Mouse (Mus musculus): ENCODE results near the gene Nek11. TPM values are rescaled to one million over a fixed set of nuclear protein-coding genes. Genes with fewer than 3 reads are reported as not detected.
"Not testable (repeated sequence)": the region's sequence is repeated elsewhere in the genome, so short reads cannot be mapped to it uniquely, and the experiment has no call there.

Nek11 gene
- polyA plus RNA-seq, 1 experiment from 2014 or later = not detected

DNA sequence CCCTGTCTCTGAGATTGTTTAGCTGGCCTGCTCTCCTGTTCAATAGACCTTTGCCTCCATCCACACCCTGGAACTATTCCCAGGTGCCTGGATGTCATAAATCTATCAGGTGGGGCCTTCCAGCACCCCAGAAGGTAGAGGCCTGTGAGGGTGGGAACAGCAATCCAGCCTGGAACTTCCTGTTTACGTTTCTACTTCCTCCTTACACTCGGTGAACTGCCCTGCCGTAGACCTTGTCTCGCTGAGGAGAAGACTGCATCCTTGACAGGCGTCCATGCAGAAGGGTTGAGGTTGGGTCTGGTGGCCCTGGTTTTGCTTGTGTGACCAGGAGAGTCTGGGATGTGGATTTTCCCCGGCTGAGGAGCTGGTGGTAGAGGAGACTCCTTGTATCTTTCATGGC, 256.1 kb downstream of the Nek11 start:
- Histone ChIP-seq H3K9ac (replicated peaks) (no peak overlapping the region), H3K36me3 (replicated peaks; ENCODE audit: insufficient read depth, low read length) (no peaks in the 10 kb centered on the region), H3K9me3 (ENCODE audit: low read length) (no peaks in the 10 kb centered on the region), H3K4me1 (ENCODE audit: insufficient read depth) (no peaks in the 10 kb centered on the region), H3K4me2 (ENCODE audit: low read depth, low read length) (no peak overlapping the region), H3K4me3 (ENCODE audit: low read depth, low read length) (no peak overlapping the region), H3K27ac (ENCODE audit: low read depth) (no peak overlapping the region), H3K27me3 (ENCODE audit: insufficient read depth, low read length) (no peaks in the 10 kb centered on the region)
- DNase-seq (peak; percentile 10), ATAC-seq (no peak)
- WGBS (ENCODE audit: insufficient replicate concordance) = 44% methylated on average over 6 of the region's 6 CpGs
- no peak for TF ChIP-seq EP300 (IDR thresholded peaks at IDR 0.05; ENCODE audit: low read depth)
- no peak for TF ChIP-seq CTCF (IDR thresholded peaks at IDR 0.05; ENCODE audit: low read depth)

DNA sequence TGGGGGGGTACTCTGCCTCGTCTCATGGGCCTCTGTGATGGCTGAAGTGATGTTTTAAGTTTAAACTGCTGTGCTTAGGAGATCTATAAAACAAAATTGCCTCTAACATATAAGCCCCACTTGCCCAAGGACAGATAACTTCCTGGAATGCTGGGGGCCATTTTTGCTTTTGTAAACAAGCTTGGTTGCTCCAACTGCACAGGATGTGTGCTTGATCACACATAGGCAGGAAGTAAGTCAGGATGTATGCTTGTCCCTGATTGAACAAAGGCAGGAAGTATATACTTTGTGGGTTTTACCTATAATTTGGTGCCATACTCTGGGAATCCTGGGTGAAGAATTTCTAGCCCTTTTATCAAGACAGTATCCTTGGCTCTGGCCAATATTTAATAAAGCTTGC, 258.9 kb downstream of the Nek11 start:
- Histone ChIP-seq H3K9ac (replicated peaks) (no peak overlapping the region), H3K4me3 (ENCODE audit: low read depth, low read length) (no peak overlapping the region), H3K9me3 (ENCODE audit: low read length) (no peaks in the 10 kb centered on the region), H3K36me3 (replicated peaks; ENCODE audit: insufficient read depth, low read length) (no peaks in the 10 kb centered on the region), H3K27ac (ENCODE audit: low read depth) (no peak overlapping the region), H3K4me1 (ENCODE audit: insufficient read depth) (peaks cover 4% of the 10 kb centered on the region; the same call in 1 of the 2 replicates), H3K4me2 (ENCODE audit: low read depth, low read length) (no peak overlapping the region), H3K27me3 (ENCODE audit: insufficient read depth, low read length) (no peaks in the 10 kb centered on the region)
- DNase-seq = no peak
- TF ChIP-seq EP300 (IDR thresholded peaks at IDR 0.05; ENCODE audit: low read depth) (no peak), CTCF (IDR thresholded peaks at IDR 0.05; ENCODE audit: low read depth) (no peak)
- no peak for ATAC-seq
- 57% methylated on average over 1 of the region's 1 CpGs for WGBS (ENCODE audit: insufficient replicate concordance)

DNA sequence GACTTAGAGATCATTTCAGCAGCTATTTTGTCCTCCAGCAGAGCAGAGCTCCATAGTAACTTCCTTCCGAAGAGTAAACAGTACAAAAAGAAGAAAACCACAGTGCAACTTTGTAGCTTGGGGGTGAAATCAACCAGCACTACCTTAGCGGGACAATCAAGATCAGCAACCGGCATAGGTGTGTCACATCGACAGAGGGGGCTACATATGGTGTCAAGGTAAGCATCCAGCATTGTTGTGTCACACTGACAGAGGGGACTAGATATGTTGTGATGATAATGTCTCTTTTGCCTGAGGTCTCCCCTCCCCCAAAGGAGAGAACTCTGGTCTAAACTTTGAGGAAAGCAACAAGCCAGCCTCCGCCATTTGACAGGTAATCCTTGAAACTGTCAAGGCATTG, 260.8 kb downstream of the Nek11 start:
- ATAC-seq (no peak), DNase-seq (no peak)
- Histone ChIP-seq H3K4me3 (ENCODE audit: low read depth, low read length) (no peak overlapping the region), H3K4me2 (ENCODE audit: low read depth, low read length) (no peak overlapping the region), H3K27ac (ENCODE audit: low read depth) (no peak overlapping the region), H3K4me1 (ENCODE audit: insufficient read depth) (peaks cover 14% of the 10 kb centered on the region), H3K27me3 (ENCODE audit: insufficient read depth, low read length) (no peaks in the 10 kb centered on the region), H3K36me3 (replicated peaks; ENCODE audit: insufficient read depth, low read length) (no peaks in the 10 kb centered on the region), H3K9me3 (ENCODE audit: low read length) (no peaks in the 10 kb centered on the region), H3K9ac (replicated peaks) (no peak overlapping the region)
- TF ChIP-seq EP300 (IDR thresholded peaks at IDR 0.05; ENCODE audit: low read depth) = no peak
- TF ChIP-seq CTCF (IDR thresholded peaks at IDR 0.05; ENCODE audit: low read depth) = no peak
- 71% methylated on average over 5 of the region's 5 CpGs for WGBS (ENCODE audit: insufficient replicate concordance)

DNA sequence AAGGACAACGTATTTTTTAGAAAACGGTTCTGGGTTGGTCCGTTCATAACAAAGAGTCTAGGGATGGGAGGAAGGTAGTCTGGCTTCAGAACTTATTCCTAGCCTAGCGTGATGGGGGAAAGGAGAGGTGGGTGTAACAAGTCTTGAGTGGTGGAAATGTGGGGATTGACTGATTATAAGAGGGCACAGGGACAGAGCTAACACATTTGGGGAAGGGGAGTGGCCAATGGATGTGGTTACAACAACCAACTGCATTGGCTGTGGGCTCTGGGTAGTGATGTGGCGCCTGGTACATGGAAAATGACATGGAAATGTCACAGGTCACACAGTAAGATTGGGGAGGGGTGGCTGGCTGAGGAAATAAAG, 263.3 kb downstream of the Nek11 start:
- DNase-seq (no peak), ATAC-seq (peak; percentile 40)
- Histone ChIP-seq H3K4me2 (ENCODE audit: low read depth, low read length) (peak overlapping the region; percentile 90), H3K4me3 (ENCODE audit: low read depth, low read length) (peak overlapping the region; percentile 71; the same call in 1 of the 2 replicates), H3K9ac (replicated peaks) (no peak overlapping the region), H3K9me3 (ENCODE audit: low read length) (no peaks in the 10 kb centered on the region), H3K36me3 (replicated peaks; ENCODE audit: insufficient read depth, low read length) (no peaks in the 10 kb centered on the region), H3K27ac (ENCODE audit: low read depth) (0 out of 2 replicates have a peak overlapping the region, but pooled peaks have one; percentile 1), H3K27me3 (ENCODE audit: insufficient read depth, low read length) (no peaks in the 10 kb centered on the region), H3K4me1 (ENCODE audit: insufficient read depth) (peaks cover 14% of the 10 kb centered on the region)
- WGBS (ENCODE audit: insufficient replicate concordance) = 28% methylated on average over 5 of the region's 5 CpGs
- TF ChIP-seq CTCF (IDR thresholded peaks at IDR 0.05; ENCODE audit: low read depth) = no peak
- TF ChIP-seq EP300 (IDR thresholded peaks at IDR 0.05; ENCODE audit: low read depth) = no peak

DNA sequence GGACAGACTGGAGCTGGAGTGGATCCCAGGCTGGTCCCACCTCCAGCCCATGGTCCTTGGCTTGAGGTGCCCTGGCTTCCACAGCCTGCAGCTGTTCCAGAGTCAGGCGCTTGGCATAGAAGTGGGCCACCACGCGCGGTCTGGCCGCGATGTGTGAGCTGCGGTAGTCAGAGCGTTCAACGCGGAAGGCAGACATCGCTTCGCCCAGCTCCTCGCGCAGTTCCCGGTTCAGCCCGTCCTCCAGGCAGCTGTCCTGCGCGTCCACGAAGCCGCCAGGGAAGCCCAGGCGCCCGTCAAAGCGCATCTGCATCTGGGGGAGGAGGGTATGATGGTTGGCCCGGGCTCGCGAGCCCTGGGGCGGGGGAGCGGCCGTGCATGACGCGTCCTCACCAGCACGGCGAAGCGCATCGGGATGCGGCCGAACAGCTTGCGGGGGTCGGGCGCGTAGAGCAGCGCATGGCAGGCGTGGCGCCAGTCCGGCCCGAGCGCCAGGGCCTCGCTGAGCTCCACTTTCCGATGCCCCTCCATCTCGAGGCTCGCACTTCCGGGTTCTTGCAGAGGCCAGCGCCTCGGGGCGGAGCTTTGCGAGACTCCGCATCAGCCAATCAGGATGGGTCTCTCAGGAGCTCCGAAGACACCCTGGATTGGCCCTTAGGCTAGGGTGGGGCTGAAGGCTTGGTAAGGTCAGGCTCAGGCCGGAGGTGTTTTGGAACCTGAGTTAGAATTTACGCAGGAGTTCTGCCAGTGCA, 263.9 kb downstream of the Nek11 start, which contains the start of gene Nudt16:
Gene Nudt16, minus strand, starts transcription at position 572 of the 749 bp plus-strand sequence.
- H3K27me3 ChIP-seq (ENCODE audit: insufficient read depth, low read length) = no peaks in the 10 kb centered on the region
- H3K9ac ChIP-seq (replicated peaks) = peak within 1 kb of the TSS; percentile 69
- peak within 1 kb of the TSS; percentile 60 for H3K27ac ChIP-seq (ENCODE audit: low read depth)
- no peaks in the 10 kb centered on the region for H3K9me3 ChIP-seq (ENCODE audit: low read length)
- H3K36me3 ChIP-seq (replicated peaks; ENCODE audit: insufficient read depth, low read length) = no peaks in the 10 kb centered on the region
- peaks cover 14% of the 10 kb centered on the region for H3K4me1 ChIP-seq (ENCODE audit: insufficient read depth)
- peak; percentile 92 for DNase-seq
- peak within 1 kb of the TSS; percentile 90 for H3K4me2 ChIP-seq (ENCODE audit: low read depth, low read length)
- ATAC-seq = peak; percentile 100
- TF ChIP-seq EP300 (IDR thresholded peaks at IDR 0.05; ENCODE audit: low read depth) = no peak
- TF ChIP-seq CTCF (IDR thresholded peaks at IDR 0.05; ENCODE audit: low read depth) = no peak
- WGBS (ENCODE audit: insufficient replicate concordance) = under 1% methylated on average over 54 of the region's 60 CpGs
- peak within 1 kb of the TSS; percentile 71 for H3K4me3 ChIP-seq (ENCODE audit: low read depth, low read length)

DNA sequence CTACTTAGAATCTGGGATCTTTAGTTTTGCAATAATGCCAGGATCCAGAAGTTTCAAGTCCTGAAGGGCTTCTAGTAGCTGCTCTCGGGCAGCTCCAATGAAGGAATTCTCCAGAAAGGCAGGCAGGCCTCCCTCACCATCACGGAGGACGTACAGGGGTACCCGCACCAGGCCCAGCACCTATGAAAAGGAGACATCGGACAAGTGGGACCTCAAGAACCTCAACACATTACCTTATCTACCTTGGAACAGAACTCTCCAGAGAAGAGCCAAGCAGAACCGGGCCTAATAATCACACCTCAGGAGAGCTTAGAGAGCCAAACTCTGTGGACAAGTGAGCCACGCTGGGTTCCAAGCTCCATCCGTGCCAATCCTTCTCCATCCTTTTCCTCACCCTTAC, 265.0 kb downstream of the Nek11 start:
- H3K36me3 ChIP-seq (replicated peaks; ENCODE audit: insufficient read depth, low read length) = no peaks in the 10 kb centered on the region
- H3K4me1 ChIP-seq (ENCODE audit: insufficient read depth) = peaks cover 14% of the 10 kb centered on the region
- H3K4me3 ChIP-seq (ENCODE audit: low read depth, low read length) = no peak overlapping the region
- H3K27me3 ChIP-seq (ENCODE audit: insufficient read depth, low read length) = no peaks in the 10 kb centered on the region
- TF ChIP-seq EP300 (IDR thresholded peaks at IDR 0.05; ENCODE audit: low read depth) (no peak), CTCF (IDR thresholded peaks at IDR 0.05; ENCODE audit: low read depth) (no peak)
- 0 out of 2 replicates have a peak overlapping the region, but pooled peaks have one; percentile 69 for H3K9ac ChIP-seq (replicated peaks)
- ATAC-seq = no peak
- DNase-seq = no peak
- peak overlapping the region; percentile 90; the same call in 1 of the 2 replicates for H3K4me2 ChIP-seq (ENCODE audit: low read depth, low read length)
- no peak overlapping the region for H3K27ac ChIP-seq (ENCODE audit: low read depth)
- WGBS (ENCODE audit: insufficient replicate concordance) = 91% methylated on average over 8 of the region's 8 CpGs
- no peaks in the 10 kb centered on the region for H3K9me3 ChIP-seq (ENCODE audit: low read length)

DNA sequence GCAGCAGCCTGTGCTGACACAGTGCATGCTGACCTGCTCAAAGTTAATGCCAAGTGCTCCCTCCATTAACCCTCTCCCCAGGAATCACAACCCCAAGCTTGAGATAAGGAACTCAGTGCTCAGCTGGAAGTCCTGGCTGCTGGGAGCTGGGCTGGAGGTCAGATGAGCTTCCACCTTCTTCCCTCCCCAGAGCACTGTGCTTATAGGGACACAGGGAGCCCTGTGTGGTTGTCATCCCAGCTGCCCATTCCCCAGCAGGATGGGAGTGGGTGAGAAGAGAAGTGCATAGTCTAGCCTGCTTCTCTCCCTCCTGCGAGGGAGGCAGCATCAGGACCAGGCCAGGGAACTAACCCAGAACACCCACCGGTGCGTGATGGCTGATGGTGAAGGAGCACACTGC, 270.1 kb downstream of the Nek11 start:
- WGBS (ENCODE audit: insufficient replicate concordance) = 72% methylated on average over 3 of the region's 3 CpGs
- H3K4me2 ChIP-seq (ENCODE audit: low read depth, low read length); H3K36me3 ChIP-seq (replicated peaks; ENCODE audit: insufficient read depth, low read length); H3K9me3 ChIP-seq (ENCODE audit: low read length); H3K4me1 ChIP-seq (ENCODE audit: insufficient read depth); H3K4me3 ChIP-seq (ENCODE audit: low read depth, low read length); H3K27me3 ChIP-seq (ENCODE audit: insufficient read depth, low read length); H3K27ac ChIP-seq (ENCODE audit: low read depth); H3K9ac ChIP-seq (replicated peaks); ATAC-seq: not testable (repeated sequence)
- peak; percentile 11 for DNase-seq
